ENCODE assay signal across 20 mouse cellular contexts in the genomic region with DNA sequence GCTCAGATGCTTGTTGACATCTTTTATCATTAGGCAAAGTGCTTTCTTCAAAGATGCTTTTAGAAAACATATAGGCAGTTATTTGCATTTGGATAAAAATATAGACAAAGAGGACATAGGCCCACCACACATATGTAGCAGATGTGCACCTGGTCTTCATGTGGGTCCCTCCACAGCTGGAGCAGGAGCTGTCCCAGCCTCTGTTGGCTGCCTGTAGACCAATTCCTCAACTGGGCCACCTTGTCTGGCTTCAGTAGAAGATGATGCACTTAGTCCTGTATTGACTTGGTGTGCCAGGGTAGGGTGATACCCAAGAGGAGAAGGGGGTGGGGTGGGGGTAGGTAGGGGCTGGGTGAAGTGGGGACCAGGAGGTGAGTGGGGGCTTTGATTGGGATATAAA.
"Had no signal": no experiment of that assay in that cellular context is flagged by ENCODE, and none has a peak within 500 bp of the region (broad histone marks: within the 10 kb centered on the region; RNA-seq: fewer than 3 reads in every experiment).

No protein-coding gene starts in this region.

- H3K4me2 ChIP-seq: liver, embryonic 12.5 days; lung, embryonic 14.5 days; midbrain, embryonic 12.5 days; neural tube, embryonic 13.5 days; neural tube, embryonic 15.5 days had no signal

- H3K9ac ChIP-seq: liver, embryonic 12.5 days; liver, embryonic 14.5 days; lung, embryonic 14.5 days; midbrain, embryonic 12.5 days; neural tube, embryonic 13.5 days; neural tube, embryonic 15.5 days had no signal

- H3K27me3 ChIP-seq: midbrain, embryonic 12.5 days; neural tube, embryonic 13.5 days; neural tube, embryonic 15.5 days had no signal

- H3K36me3 ChIP-seq: liver, embryonic 12.5 days; midbrain, embryonic 10.5 days; midbrain, embryonic 12.5 days had no signal

- H3K9me3 ChIP-seq: liver, embryonic 12.5 days; midbrain, embryonic 10.5 days; midbrain, embryonic 12.5 days; neural tube, embryonic 13.5 days; neural tube, embryonic 15.5 days had no signal

- ATAC-seq: liver, embryonic 12.5 days; midbrain, embryonic 16.5 days had no signal

- H3K27ac ChIP-seq: liver, embryonic 12.5 days; liver, embryonic 14.5 days; midbrain, embryonic 10.5 days; midbrain, embryonic 12.5 days; neural tube, embryonic 13.5 days; neural tube, embryonic 15.5 days had no signal

- DNase-seq: lung, adult 18-20 months; lung, postnatal 36 days; midbrain, embryonic 14.5 days; retina, postnatal 1 day; right cerebral cortex, adult 18-20 months; right cerebral cortex, postnatal 25 days; right cerebral cortex, postnatal 4 days; spleen, adult 18-20 months; thymus, adult 18-20 months; thymus, postnatal 14 days; thymus, postnatal 36 days had no signal

- H3K4me3 ChIP-seq: liver, embryonic 12.5 days; midbrain, embryonic 10.5 days; midbrain, embryonic 12.5 days; myocyte; neural tube, embryonic 13.5 days; neural tube, embryonic 15.5 days had no signal

- H3K4me1 ChIP-seq: midbrain, embryonic 10.5 days; midbrain, embryonic 12.5 days had no signal
